24 mouse cellular contexts compared by ENCODE assay signal in the genomic region with DNA sequence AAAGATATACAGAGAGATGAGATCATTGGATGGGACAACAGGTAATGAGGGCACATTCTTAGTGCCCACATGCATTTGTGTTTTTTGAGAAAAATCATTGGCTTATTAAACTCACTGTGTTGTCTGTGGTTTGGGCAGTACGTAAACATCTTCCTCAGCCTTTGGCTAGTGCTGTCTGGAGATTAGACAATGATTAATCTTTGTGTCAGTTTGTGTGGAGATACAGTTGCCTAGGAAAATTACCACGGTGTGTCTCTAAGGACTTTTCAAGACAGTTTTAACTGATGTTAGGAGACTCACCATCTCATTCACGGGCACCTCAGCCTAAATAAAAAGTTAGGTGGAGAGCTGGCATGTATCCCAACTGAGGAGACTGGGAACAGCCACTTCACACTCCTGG.
DNase-seq lines count a peak whose midpoint lies in the region; ATAC-seq lines count a peak whose summit lies in the region.
"Had no signal": no experiment of that assay in that cellular context is flagged by ENCODE, and none has a peak within 500 bp of the region (broad histone marks: within the 10 kb centered on the region; RNA-seq: fewer than 3 reads in every experiment).

No protein-coding gene starts in this region.

- H3K27ac ChIP-seq in kidney, embryonic 16.5 days (ENCODE audit: low read length), result no peak overlapping the region
- H3K27ac ChIP-seq: forebrain, embryonic 10.5 days; gastrocnemius, adult 2 months; heart, embryonic 15.5 days; hindbrain, embryonic 14.5 days; hindbrain, postnatal 0 days had no signal

- ATAC-seq in kidney, embryonic 16.5 days (ENCODE audit: low FRiP score, low TSS enrichment), result peak; percentile 54; the same call in 1 of the 2 replicates
- no peak for ATAC-seq in megakaryocyte, adult 5-6 weeks (ENCODE audit: poor library complexity, severe bottlenecking)
- ATAC-seq: forebrain, embryonic 14.5 days; forebrain, postnatal 0 days; hindbrain, postnatal 0 days; inflammation-experienced regulatory T-cells, adult 6 months had no signal

- DNase-seq in kidney, adult 8-10 months, result no peak
- peak; percentile 61 for DNase-seq in 3T3-L1 (ENCODE audit: low read depth, low spot score)
- DNase-seq in NIH3T3 (ENCODE audit: low read depth), result peak; percentile 11
- DNase-seq in yolk sac, embryonic 10.5 days (ENCODE audit: low spot score), result peak; percentile 7
- DNase-seq: adrenal gland, adult 8-10 months; adrenal gland, postnatal 25 days; cerebellum, adult 11-12 months; cerebellum, adult 8-10 months; cerebellum, postnatal 14 days; forebrain, postnatal 0 days; gastrocnemius, adult 2 months; gastrocnemius, postnatal 14 days; heart, adult 18-20 months; heart, postnatal 10 days; heart, postnatal 4 days had no signal

- H3K4me3 ChIP-seq in kidney, embryonic 16.5 days (ENCODE audit: low read length), result no peak overlapping the region
- H3K4me3 ChIP-seq: forebrain, embryonic 10.5 days; gastrocnemius, adult 2 months; heart, embryonic 12.5 days; heart, embryonic 15.5 days had no signal

- H3K4me2 ChIP-seq in kidney, embryonic 16.5 days (replicated peaks; ENCODE audit: low read depth, low read length), result no peak overlapping the region
- H3K4me2 ChIP-seq: heart, embryonic 12.5 days; heart, embryonic 15.5 days; hindbrain, embryonic 14.5 days had no signal

- no peaks in the 10 kb centered on the region for H3K27me3 ChIP-seq in kidney, embryonic 16.5 days (ENCODE audit: insufficient read depth, low read length)
- H3K27me3 ChIP-seq: heart, embryonic 12.5 days; heart, embryonic 15.5 days had no signal

- WGBS in kidney, embryonic 16.5 days, result 35% methylated on average over 3 of the region's 3 CpGs

- no peaks in the 10 kb centered on the region for H3K36me3 ChIP-seq in kidney, embryonic 16.5 days (ENCODE audit: insufficient read depth, low read length)
- H3K36me3 ChIP-seq: forebrain, embryonic 10.5 days; heart, embryonic 12.5 days; heart, embryonic 15.5 days had no signal

- H3K9me3 ChIP-seq in kidney, embryonic 16.5 days (ENCODE audit: low read length), result no peaks in the 10 kb centered on the region
- H3K9me3 ChIP-seq: forebrain, embryonic 10.5 days; heart, embryonic 12.5 days; heart, embryonic 15.5 days had no signal

- H3K9ac ChIP-seq in kidney, embryonic 16.5 days (replicated peaks; ENCODE audit: low read length), result no peak overlapping the region
- H3K9ac ChIP-seq: forebrain, postnatal 0 days; heart, embryonic 12.5 days; heart, embryonic 15.5 days; hindbrain, embryonic 14.5 days had no signal

- H3K4me1 ChIP-seq in kidney, embryonic 16.5 days (ENCODE audit: insufficient read depth, low read length), result no peaks in the 10 kb centered on the region
- H3K4me1 ChIP-seq: forebrain, embryonic 10.5 days; heart, embryonic 15.5 days had no signal

Comparison
In these comparisons a context has a peak if more than half of its experiments do, and no peak if none do; other contexts are left out.
1. DNase-seq: peak in 3T3-L1 (single experiment), NIH3T3 (single experiment) and yolk sac, embryonic 10.5 days (single experiment); none in kidney, adult 8-10 months (0 of 2).